ENCODE assay signal across 26 mouse cellular contexts in the genomic region with DNA sequence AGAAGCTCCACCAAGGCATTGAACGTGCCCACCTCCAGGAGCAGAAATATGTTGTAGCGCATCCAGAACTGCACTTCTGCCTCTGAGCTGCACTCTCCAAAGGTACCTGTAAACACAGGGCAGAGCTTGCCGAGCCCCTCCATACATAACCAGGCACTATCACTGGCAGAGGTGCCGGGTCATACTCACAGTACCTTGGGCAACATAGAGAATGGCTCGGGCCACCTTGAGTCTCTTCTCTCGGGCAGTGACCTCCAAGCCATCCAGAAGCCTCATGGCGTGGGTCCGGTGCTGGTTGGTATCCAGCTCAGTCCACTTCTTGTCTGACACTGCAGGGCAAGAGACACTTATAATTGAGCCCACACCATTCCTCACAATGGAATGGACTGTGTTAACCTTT. TPM values are rescaled to one million over a fixed set of nuclear protein-coding genes. Genes with fewer than 3 reads are reported as not detected.
DNase-seq lines count a peak whose midpoint lies in the region.
"Had no signal": no experiment of that assay in that cellular context is flagged by ENCODE, and none has a peak within 500 bp of the region (broad histone marks: within the 10 kb centered on the region; RNA-seq: fewer than 3 reads in every experiment).

No protein-coding gene starts in this region.

- peak; percentile 1 to 2 for DNase-seq in frontal cortex, postnatal 14 days (ENCODE audit: low spot score in 2 of 2)
- no peak for DNase-seq in frontal cortex, adult 2 months (ENCODE audit: extremely low spot score in 1 of 2, low spot score in 1 of 2)
- DNase-seq in kidney, adult 11 months = peak; percentile 1
- DNase-seq in kidney, postnatal 14 days = no peak
- DNase-seq in right cerebral cortex, postnatal 10 days (ENCODE audit: low spot score in 2 of 2) = peak; percentile 15 to 23
- DNase-seq in right cerebral cortex, postnatal 4 days = no peak
- DNase-seq: adrenal gland, postnatal 10 days; adrenal gland, postnatal 36 days; B cell, adult 2 months; cerebellum, adult 9-10 months; cerebellum, postnatal 14 days; gastrocnemius, adult 2 months; gastrocnemius, postnatal 14 days; heart, adult 18-20 months; heart, postnatal 36 days had no signal

RNA-seq across cellular contexts. Expression of gene Gm10961, which starts 4.4 kb away (rescaled TPM):
- not detected in 2 replicates for polyA plus RNA-seq in frontal cortex, adult 2 months (2012; rRNA removed)
- polyA plus RNA-seq: embryonic facial prominence, embryonic 11.5 days; embryonic facial prominence, embryonic 14.5 days; forebrain, embryonic 10.5 days; forebrain, embryonic 14.5 days; G1E; heart, embryonic 13.5 days; heart, embryonic 16.5 days; hindbrain, embryonic 10.5 days; hindbrain, embryonic 13.5 days; hindbrain, embryonic 16.5 days; Patski had no signal

RNA-seq across cellular contexts. Expression of gene Strip1, which starts 4.7 kb away (rescaled TPM):
- 74.4 and 79.2 TPM in 2 replicates for polyA plus RNA-seq in frontal cortex, adult 2 months (2012; rRNA removed)

RNA-seq across cellular contexts. Expression of gene Alx3, which starts 31.9 kb away (rescaled TPM):
- polyA plus RNA-seq in frontal cortex, adult 2 months (2012; rRNA removed) = 8.1 and 8.6 TPM in 2 replicates
- polyA plus RNA-seq: G1E had no signal

Comparison
In these comparisons a context has a peak if more than half of its experiments do, and no peak if none do; other contexts are left out.
1. DNase-seq: peak in frontal cortex, postnatal 14 days (2 of 2), kidney, adult 11 months (single experiment) and right cerebral cortex, postnatal 10 days (2 of 2); none in frontal cortex, adult 2 months (0 of 2), kidney, postnatal 14 days (single experiment) and right cerebral cortex, postnatal 4 days (single experiment).